Mouse (Mus musculus) macrophage (primary cell): Measurements from ENCODE around the gene Plekhf1. TPM values are rescaled to one million over a fixed set of nuclear protein-coding genes. Genes with fewer than 3 reads are reported as not detected.

Experiments
- H3K27ac ChIP-seq: fragments of 350-480 bp; formaldehyde crosslinking; 2 replicates; pipeline ENCODE4 v1.9.0; 2021
- H3K36me3 ChIP-seq: fragments of 350-480 bp; formaldehyde crosslinking; 2 replicates; pipeline ENCODE4 v1.9.0; 2021; ENCODE audit errors: inconsistent target
- H3K4me3 ChIP-seq: fragments of 350-480 bp; formaldehyde crosslinking; 2 replicates; pipeline ENCODE4 v1.9.0; 2021; ENCODE audit errors: inconsistent target
- H3K79me2 ChIP-seq: fragments of 350-480 bp; formaldehyde crosslinking; 2 replicates; pipeline ENCODE4 v1.9.0; 2021; ENCODE audit errors: inconsistent target
- WGBS: methylation state at CpG from one replicate; pipeline ENCODE4 v1.1.7; 2026; ENCODE audit warnings: inconsistent platforms; ENCODE audit not compliant: missing documents; 5-methylcytosine and 5-hydroxymethylcytosine counted together
- polyA plus RNA-seq: library from polyadenylated mRNA; stranded (reverse); fragments of 250-400 nt; gene quantifications from 3 replicates; pipeline ENCODE4 v1.2.4, GENCODE M21; 2018; ENCODE audit warnings: inconsistent platforms

Gene Plekhf1
- polyA plus RNA-seq, 1 experiment from 2014 or later, result 0.14 TPM

DNA sequence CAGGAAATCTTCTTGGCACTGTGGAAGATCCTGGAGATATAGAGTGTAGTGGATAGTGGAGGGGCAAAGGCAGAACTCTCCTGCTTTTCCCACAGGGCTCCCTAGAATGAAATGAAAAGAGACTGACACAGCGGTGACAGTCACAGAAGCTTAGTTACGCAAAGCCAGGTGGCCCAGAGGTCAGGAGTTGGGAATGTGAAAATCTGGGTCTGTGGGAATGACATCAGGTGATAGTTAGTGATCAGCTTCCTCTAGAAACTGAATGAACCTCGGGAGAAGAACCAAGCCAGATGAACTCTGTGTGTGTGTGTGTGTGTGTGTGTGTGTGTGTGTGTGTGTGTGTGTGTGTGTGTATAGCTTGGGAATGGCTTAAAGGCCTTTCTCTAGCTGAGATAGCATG is 18.8 kb downstream of the Plekhf1 start:
- 83% methylated on average over 3 of the region's 3 CpGs for WGBS
- Histone ChIP-seq H3K79me2 (no peaks in the 10 kb centered on the region), H3K27ac (no peak overlapping the region), H3K4me3 (no peak overlapping the region), H3K36me3 (no peaks in the 10 kb centered on the region)

DNA sequence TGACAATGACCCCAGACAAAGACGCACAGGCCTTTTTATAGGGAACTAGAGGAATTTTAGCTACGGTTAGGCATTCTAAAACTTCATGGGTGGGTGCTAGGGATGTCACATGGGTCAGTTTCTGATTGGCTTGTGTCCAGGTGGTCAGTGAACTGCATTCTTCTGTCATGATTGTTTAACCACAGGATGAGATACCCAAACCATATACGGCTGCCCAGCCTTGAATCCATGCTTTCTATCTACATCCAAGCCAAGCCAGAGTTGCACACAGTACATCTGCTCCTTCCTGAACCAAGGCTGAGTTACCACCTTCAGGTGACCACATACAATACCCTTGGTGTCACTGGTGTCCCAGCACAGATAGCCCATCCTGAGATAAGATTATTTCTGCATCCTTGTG is 21.3 kb downstream of the Plekhf1 start:
- Histone ChIP-seq H3K27ac (no peak overlapping the region), H3K36me3 (no peaks in the 10 kb centered on the region), H3K79me2 (no peaks in the 10 kb centered on the region), H3K4me3 (no peak overlapping the region)
- WGBS, result 97% methylated on average over 3 of the region's 3 CpGs

DNA sequence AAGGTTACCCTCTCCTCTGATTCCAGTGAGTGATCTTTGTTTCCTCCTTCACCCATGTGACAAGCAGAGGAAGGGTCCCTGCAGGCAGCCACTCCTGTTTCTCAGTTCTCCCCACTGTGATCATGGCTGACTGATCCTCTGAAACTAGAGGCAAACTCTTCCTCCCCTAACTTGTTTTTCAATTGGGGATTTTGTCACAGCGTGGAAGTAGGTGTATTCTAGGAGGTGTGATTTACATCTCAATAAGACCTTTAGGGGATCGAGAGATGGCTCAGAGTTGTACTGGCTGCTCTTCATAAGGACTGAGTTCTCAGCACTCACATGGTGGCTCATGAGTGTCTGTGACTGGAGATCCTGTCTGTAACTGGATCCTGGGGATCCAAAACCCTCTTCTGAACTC is 22.0 kb downstream of the Plekhf1 start:
- 86% methylated on average over 2 of the region's 2 CpGs for WGBS

GRCm38 (mm10) chr7:38204314-38204713 is 23.5 kb downstream of the Plekhf1 start:
- H3K4me3 ChIP-seq, result no peak overlapping the region
- H3K79me2 ChIP-seq, result no peaks in the 10 kb centered on the region
- no peak overlapping the region for H3K27ac ChIP-seq
- WGBS, result 89% methylated on average over 6 of the region's 6 CpGs
- H3K36me3 ChIP-seq, result no peaks in the 10 kb centered on the region

More for the DNA sequence above, 22.0 kb downstream of the Plekhf1 start:
- no peak overlapping the region for H3K27ac ChIP-seq
- no peaks in the 10 kb centered on the region for H3K79me2 ChIP-seq
- no peaks in the 10 kb centered on the region for H3K36me3 ChIP-seq
- H3K4me3 ChIP-seq, result no peak overlapping the region

GRCm38 (mm10) chr7:38201290-38201658 is 26.5 kb downstream of the Plekhf1 start:
- H3K36me3 ChIP-seq, result peaks cover 6% of the 10 kb centered on the region
- H3K4me3 ChIP-seq, result no peak overlapping the region
- 45% methylated on average over 3 of the region's 3 CpGs for WGBS
- no peak overlapping the region for H3K27ac ChIP-seq
- H3K79me2 ChIP-seq, result no peaks in the 10 kb centered on the region

DNA sequence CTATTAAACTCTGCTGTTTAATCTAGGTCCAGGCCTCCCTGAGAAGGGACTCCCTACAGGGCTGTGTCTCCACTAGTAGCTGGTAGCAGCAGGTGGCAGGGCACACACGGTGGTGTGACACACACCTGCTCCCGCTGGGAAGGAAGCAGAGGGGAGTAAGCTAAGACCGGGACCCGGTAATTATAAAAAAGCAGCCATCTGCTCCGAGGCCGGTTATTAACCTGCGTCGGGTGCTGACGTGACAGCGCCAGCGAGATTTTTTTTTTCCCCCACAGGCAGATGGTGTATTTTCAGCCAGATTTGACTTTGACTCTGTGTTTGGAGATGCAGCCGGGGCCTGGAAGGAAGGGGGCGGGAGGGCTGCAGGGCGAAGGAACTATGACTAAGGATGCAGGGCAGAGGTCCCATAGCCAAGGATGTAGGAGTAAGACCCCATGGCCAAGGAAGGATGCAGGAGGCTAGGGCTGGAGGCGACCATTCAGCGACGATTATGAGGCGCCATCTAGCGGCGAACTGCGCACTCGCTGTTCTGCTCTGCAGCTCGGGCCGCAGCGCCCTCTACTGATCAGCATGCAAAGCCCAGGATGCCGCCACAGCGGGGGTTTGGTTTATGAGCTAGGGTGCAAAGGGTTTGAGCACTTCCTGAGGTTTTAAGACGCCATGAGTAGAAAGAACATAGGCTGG is 27.1 kb downstream of the Plekhf1 start:
- Histone ChIP-seq H3K4me3 (no peak overlapping the region), H3K27ac (peak overlapping the region; percentile 13; the same call in 1 of the 2 replicates), H3K36me3 (peaks cover 11% of the 10 kb centered on the region), H3K79me2 (no peaks in the 10 kb centered on the region)
- 1% methylated on average over 28 of the region's 28 CpGs for WGBS

- no peak overlapping the region for H3K4me3 ChIP-seq
- peaks cover 18% of the 10 kb centered on the region for H3K36me3 ChIP-seq
- peak overlapping the region; percentile 13; the same call in 1 of the 2 replicates for H3K27ac ChIP-seq
- no peaks in the 10 kb centered on the region for H3K79me2 ChIP-seq
- 41% methylated on average over 8 of the region's 8 CpGs for WGBS
Measured at GRCm38 (mm10) chr7:38199907-38200605, 27.8 kb downstream of the Plekhf1 start.

GRCm38 (mm10) chr7:38191571-38191970 is 36.2 kb downstream of the Plekhf1 start:
- H3K79me2 ChIP-seq, result peaks cover 8% of the 10 kb centered on the region; the same call in 1 of the 2 replicates
- 87% methylated on average over 10 of the region's 10 CpGs for WGBS
- H3K4me3 ChIP-seq, result no peak overlapping the region
- H3K36me3 ChIP-seq, result peaks cover 60% of the 10 kb centered on the region
- no peak overlapping the region for H3K27ac ChIP-seq

DNA sequence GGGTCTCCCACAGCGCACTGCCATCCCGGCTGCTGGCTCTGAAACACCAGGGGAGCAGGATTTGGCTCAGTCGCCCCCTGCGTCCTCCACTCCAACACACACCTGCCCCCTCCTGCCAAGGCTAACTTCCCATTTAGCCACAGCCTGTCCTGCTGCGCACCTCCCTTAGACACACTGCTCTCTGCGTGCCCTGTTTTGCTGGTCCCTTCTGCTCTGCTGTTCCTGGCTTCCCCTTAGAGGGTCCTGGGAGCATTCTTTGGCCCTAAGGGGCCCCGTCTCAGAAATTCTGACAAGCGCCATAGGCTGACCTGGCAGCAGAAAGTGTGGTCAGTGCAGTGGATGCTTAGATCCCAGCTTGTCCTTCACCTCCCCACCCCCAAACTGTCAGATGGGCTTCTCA is 36.7 kb downstream of the Plekhf1 start:
- WGBS, result 89% methylated on average over 8 of the region's 8 CpGs
- peaks cover 12% of the 10 kb centered on the region; the same call in 1 of the 2 replicates for H3K79me2 ChIP-seq
- H3K4me3 ChIP-seq, result no peak overlapping the region
- no peak overlapping the region for H3K27ac ChIP-seq
- peaks cover 57% of the 10 kb centered on the region for H3K36me3 ChIP-seq

DNA sequence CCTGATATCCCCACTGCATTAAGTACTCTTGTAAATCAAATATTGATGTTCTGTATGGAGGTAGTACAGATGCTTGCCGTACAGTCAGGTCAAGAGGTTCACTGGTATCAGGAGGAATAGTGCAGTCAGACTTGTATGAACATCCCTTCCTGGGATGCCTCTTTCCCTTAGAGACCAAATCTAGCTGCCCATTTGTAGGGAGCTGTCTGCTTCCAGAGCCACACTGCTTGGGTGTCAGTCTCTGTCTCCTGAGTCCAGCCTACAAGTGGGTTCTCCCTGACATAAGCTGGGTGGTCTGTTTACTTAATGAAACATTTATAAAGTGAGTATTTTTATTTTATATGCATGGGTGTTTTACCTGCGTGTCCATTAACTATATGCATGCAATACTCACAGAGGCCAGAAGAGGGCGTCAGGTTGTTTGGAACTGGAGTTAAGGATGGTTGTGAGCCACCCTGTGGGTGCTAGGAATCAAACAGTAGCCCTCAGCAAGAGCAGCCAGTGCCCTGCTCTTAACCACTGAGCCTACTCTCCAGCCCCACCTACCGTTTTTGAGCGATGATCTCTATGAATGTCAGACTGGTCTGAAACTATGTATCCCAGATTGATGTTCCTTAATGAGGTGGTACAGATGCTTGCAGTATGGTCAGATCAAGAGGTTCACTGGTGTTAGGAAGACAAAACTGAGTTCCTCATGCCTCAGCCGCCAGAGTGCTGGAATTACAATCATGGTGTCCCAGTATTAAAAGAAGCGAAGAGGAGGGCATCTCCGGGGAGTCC is 37.6 kb downstream of the Plekhf1 start:
- Histone ChIP-seq H3K4me3 (no peak overlapping the region), H3K36me3 (peaks cover 48% of the 10 kb centered on the region), H3K27ac (peak overlapping the region; percentile 74; the same call in 1 of the 2 replicates), H3K79me2 (peaks cover 21% of the 10 kb centered on the region; the same call in 1 of the 2 replicates)
- WGBS, result 96% methylated on average over 8 of the region's 8 CpGs

DNA sequence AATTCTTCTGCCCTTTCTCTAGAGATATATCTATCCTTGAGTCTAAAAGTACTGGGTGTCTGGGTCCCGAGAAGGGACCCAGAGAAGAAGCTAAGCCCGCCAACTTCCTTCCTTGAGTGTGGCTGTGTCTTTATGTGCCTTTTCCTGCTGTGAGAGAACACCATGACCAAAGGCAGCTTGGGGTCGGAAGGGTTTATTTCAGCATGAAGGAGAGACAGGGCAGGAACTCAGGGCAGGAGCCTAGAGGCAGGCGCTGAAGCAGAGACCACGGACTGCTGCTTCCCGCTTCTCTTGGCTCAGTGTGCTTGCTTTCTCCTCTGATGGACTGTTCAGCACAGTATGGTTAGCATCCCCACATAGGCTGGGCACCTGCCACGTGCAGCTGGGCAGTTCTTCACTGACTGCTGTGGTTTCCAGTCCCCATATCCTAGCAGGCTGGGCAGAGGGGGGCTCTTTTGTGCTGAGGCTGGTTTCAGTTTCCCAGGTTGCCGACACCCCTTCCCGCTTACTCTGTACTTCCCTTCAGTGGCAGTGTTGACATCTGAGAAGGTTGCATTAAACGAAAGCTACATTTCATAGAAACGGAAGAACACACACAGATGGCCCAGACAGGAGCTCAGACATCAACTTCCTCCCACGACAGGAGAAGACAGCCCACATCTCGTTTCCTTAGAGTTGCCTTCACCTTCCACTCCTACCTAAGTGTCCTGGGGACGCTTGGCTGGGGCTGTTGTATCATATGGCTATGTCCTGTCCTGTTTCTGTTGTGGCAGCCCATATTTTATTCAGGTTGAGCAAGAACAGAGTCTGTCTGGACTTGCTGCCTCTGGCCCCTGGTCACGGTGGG is 38.5 kb downstream of the Plekhf1 start:
- H3K79me2 ChIP-seq, result peaks cover 30% of the 10 kb centered on the region; the same call in 1 of the 2 replicates
- WGBS, result 5% methylated on average over 15 of the region's 15 CpGs

GRCm38 (mm10) chr7:38188281-38189075 is 39.3 kb downstream of the Plekhf1 start:
- peaks cover 32% of the 10 kb centered on the region; the same call in 1 of the 2 replicates for H3K36me3 ChIP-seq
- 90% methylated on average over 8 of the region's 8 CpGs for WGBS
- H3K27ac ChIP-seq, result peak overlapping the region; percentile 74
- peaks cover 34% of the 10 kb centered on the region; the same call in 1 of the 2 replicates for H3K79me2 ChIP-seq
- H3K4me3 ChIP-seq, result no peak overlapping the region

More for the DNA sequence above, 38.5 kb downstream of the Plekhf1 start:
- Histone ChIP-seq H3K27ac (peak overlapping the region; percentile 74), H3K36me3 (peaks cover 39% of the 10 kb centered on the region), H3K4me3 (peak overlapping the region; percentile 4; the same call in 1 of the 2 replicates)

GRCm38 (mm10) chr7:38187796-38188195 is 40.0 kb downstream of the Plekhf1 start:
- Histone ChIP-seq H3K79me2 (peaks cover 34% of the 10 kb centered on the region; the same call in 1 of the 2 replicates), H3K4me3 (no peak overlapping the region), H3K27ac (peak overlapping the region; percentile 74), H3K36me3 (peaks cover 25% of the 10 kb centered on the region; the same call in 1 of the 2 replicates)
- WGBS, result 11% methylated on average over 4 of the region's 4 CpGs
